Mouse (Mus musculus): Measurements from ENCODE around the gene Rilpl1. TPM values are rescaled to one million over a fixed set of nuclear protein-coding genes. Genes with fewer than 3 reads are reported as not detected.
"Not testable (repeated sequence)": the region's sequence is repeated elsewhere in the genome, so short reads cannot be mapped to it uniquely, and the experiment has no call there.

Gene Rilpl1
- polyA plus RNA-seq, 1 experiment from 2014 or later, result 15.6 TPM

GRCm38 (mm10) chr5:124501541-124501940 lies 29.6 kb downstream of the Rilpl1 start:
- no peak for ATAC-seq (ENCODE audit: low FRiP score, low read depth)
- 94% methylated on average over 10 of the region's 10 CpGs for WGBS
- H3K36me3 ChIP-seq, result peaks cover 13% of the 10 kb centered on the region; the same call in 1 of the 2 replicates

GRCm38 (mm10) chr5:124500573-124500972 lies 30.6 kb downstream of the Rilpl1 start:
- H3K27ac ChIP-seq (replicated peaks), result no peak overlapping the region
- no peaks in the 10 kb centered on the region for H3K4me1 ChIP-seq (replicated peaks)
- H3K4me2 ChIP-seq, result no peak overlapping the region
- H3K27me3 ChIP-seq, result no peaks in the 10 kb centered on the region
- ATAC-seq (ENCODE audit: low FRiP score, low read depth), result no peak
- no peak overlapping the region for H3K9ac ChIP-seq
- no peaks in the 10 kb centered on the region for H3K9me3 ChIP-seq
- WGBS, result 86% methylated on average over 3 of the region's 3 CpGs
- H3K4me3 ChIP-seq, result no peak overlapping the region
- H3K36me3 ChIP-seq, result peaks cover 13% of the 10 kb centered on the region; the same call in 1 of the 2 replicates

More at GRCm38 (mm10) chr5:124501541-124501940, 29.6 kb downstream of the Rilpl1 start:
- no peak overlapping the region for H3K4me2 ChIP-seq
- no peaks in the 10 kb centered on the region for H3K27me3 ChIP-seq
- no peaks in the 10 kb centered on the region for H3K9me3 ChIP-seq
- no peaks in the 10 kb centered on the region for H3K4me1 ChIP-seq (replicated peaks)
- no peak overlapping the region for H3K4me3 ChIP-seq
- no peak overlapping the region for H3K27ac ChIP-seq (replicated peaks)
- no peak overlapping the region for H3K9ac ChIP-seq

DNA sequence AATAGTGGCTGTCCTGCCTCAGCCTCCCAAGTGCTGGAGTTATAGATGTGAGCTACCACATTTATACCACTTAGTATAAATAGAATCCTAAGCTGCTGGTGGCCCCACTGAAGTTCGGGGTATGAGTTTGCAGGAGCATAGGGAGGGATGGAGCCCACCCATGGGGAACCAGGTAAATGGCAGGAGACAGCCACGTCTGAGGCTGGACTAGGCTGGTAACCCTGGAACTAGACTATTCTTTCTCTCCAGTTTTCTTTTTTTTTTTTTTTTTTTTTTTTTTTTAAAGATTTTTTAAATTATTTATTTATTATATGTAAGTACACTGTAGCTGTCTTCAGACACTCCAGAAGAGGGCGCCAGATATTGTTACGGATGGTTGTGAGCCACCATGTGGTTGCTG lies 31.2 kb downstream of the Rilpl1 start:
- WGBS, result 76% methylated on average over 4 of the region's 4 CpGs
- H3K4me2 ChIP-seq, result not testable (repeated sequence)

GRCm38 (mm10) chr5:124499001-124499400 lies 32.2 kb downstream of the Rilpl1 start:
- WGBS, result 18% methylated on average over 5 of the region's 5 CpGs
- H3K27me3 ChIP-seq, result no peaks in the 10 kb centered on the region
- H3K4me2 ChIP-seq, result no peak overlapping the region
- no peak overlapping the region for H3K27ac ChIP-seq (replicated peaks)
- no peak overlapping the region for H3K9ac ChIP-seq
- H3K9me3 ChIP-seq, result no peaks in the 10 kb centered on the region
- ATAC-seq (ENCODE audit: low FRiP score, low read depth), result no peak
- H3K4me3 ChIP-seq, result no peak overlapping the region
- H3K36me3 ChIP-seq, result peaks cover 15% of the 10 kb centered on the region; the same call in 1 of the 2 replicates
- H3K4me1 ChIP-seq (replicated peaks), result no peaks in the 10 kb centered on the region

More for the DNA sequence above, 31.2 kb downstream of the Rilpl1 start:
- not testable (repeated sequence) for H3K9me3 ChIP-seq; H3K4me3 ChIP-seq; H3K27me3 ChIP-seq; H3K4me1 ChIP-seq (replicated peaks); ATAC-seq (ENCODE audit: low FRiP score, low read depth); H3K27ac ChIP-seq (replicated peaks); H3K9ac ChIP-seq
- H3K36me3 ChIP-seq, result peaks cover 15% of the 10 kb centered on the region; the same call in 1 of the 2 replicates

GRCm38 (mm10) chr5:124498221-124498876 lies 32.8 kb downstream of the Rilpl1 start:
- Histone ChIP-seq H3K27ac (replicated peaks) (no peak overlapping the region), H3K9ac (no peak overlapping the region), H3K27me3 (no peaks in the 10 kb centered on the region), H3K4me3 (no peak overlapping the region), H3K4me1 (replicated peaks) (no peaks in the 10 kb centered on the region), H3K9me3 (no peaks in the 10 kb centered on the region), H3K36me3 (peaks cover 20% of the 10 kb centered on the region), H3K4me2 (no peak overlapping the region)
- ATAC-seq (ENCODE audit: low FRiP score, low read depth), result no peak
- WGBS, result 83% methylated on average over 9 of the region's 9 CpGs

GRCm38 (mm10) chr5:124496614-124497514 lies 34.3 kb downstream of the Rilpl1 start:
- no peaks in the 10 kb centered on the region for H3K9me3 ChIP-seq
- H3K27ac ChIP-seq (replicated peaks), result no peak overlapping the region
- H3K9ac ChIP-seq, result no peak overlapping the region
- no peak for ATAC-seq (ENCODE audit: low FRiP score, low read depth)
- H3K4me1 ChIP-seq (replicated peaks), result no peaks in the 10 kb centered on the region
- peaks cover 27% of the 10 kb centered on the region for H3K36me3 ChIP-seq
- 78% methylated on average over 15 of the region's 15 CpGs for WGBS
- no peak overlapping the region for H3K4me3 ChIP-seq
- H3K4me2 ChIP-seq, result no peak overlapping the region
- no peaks in the 10 kb centered on the region for H3K27me3 ChIP-seq

- H3K4me3 ChIP-seq, result no peak overlapping the region
- H3K27ac ChIP-seq (replicated peaks), result no peak overlapping the region
- H3K9ac ChIP-seq, result no peak overlapping the region
- 46% methylated on average over 7 of the region's 7 CpGs for WGBS
- no peaks in the 10 kb centered on the region for H3K9me3 ChIP-seq
- H3K36me3 ChIP-seq, result peaks cover 32% of the 10 kb centered on the region
- H3K27me3 ChIP-seq, result no peaks in the 10 kb centered on the region
- no peak for ATAC-seq (ENCODE audit: low FRiP score, low read depth)
- no peak overlapping the region for H3K4me2 ChIP-seq
- no peaks in the 10 kb centered on the region for H3K4me1 ChIP-seq (replicated peaks)
These were observed 35.6 kb downstream of the Rilpl1 start for GRCm38 (mm10) chr5:124495547-124495946.

DNA sequence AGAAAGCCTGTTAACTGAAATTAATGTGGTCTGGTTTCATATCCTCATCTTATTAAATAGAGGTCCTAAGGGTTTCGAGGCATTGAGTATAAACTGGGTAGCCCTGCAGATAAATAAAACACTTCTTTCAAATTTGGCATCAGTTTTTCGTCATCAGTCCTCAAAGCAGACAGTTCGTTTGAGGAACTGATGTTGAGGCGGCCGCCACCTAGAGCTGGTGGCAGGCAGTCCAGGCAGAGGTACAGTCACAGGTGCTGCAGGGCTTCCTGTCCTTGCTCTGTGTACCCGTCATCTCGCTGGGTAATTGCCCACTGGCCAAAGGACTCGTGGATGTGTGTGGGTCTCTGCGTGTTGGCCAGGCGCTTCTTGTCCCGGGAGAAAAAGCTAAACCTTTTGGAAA lies 37.7 kb downstream of the Rilpl1 start:
- no peaks in the 10 kb centered on the region for H3K4me1 ChIP-seq (replicated peaks)
- no peak for ATAC-seq (ENCODE audit: low FRiP score, low read depth)
- H3K9ac ChIP-seq, result no peak overlapping the region
- H3K27ac ChIP-seq (replicated peaks), result no peak overlapping the region
- no peaks in the 10 kb centered on the region for H3K27me3 ChIP-seq
- WGBS, result 91% methylated on average over 11 of the region's 11 CpGs
- no peak overlapping the region for H3K4me2 ChIP-seq
- H3K36me3 ChIP-seq, result peaks cover 29% of the 10 kb centered on the region
- no peaks in the 10 kb centered on the region for H3K9me3 ChIP-seq
- no peak overlapping the region for H3K4me3 ChIP-seq

- 86% methylated on average over 4 of the region's 4 CpGs for WGBS
- Histone ChIP-seq H3K4me2 (no peak overlapping the region), H3K27me3 (no peaks in the 10 kb centered on the region), H3K9me3 (no peaks in the 10 kb centered on the region), H3K4me3 (no peak overlapping the region), H3K36me3 (peaks cover 27% of the 10 kb centered on the region), H3K27ac (replicated peaks) (no peak overlapping the region), H3K4me1 (replicated peaks) (no peaks in the 10 kb centered on the region), H3K9ac (no peak overlapping the region)
- no peak for ATAC-seq (ENCODE audit: low FRiP score, low read depth)
These were observed 38.6 kb downstream of the Rilpl1 start for GRCm38 (mm10) chr5:124492618-124493017.

DNA sequence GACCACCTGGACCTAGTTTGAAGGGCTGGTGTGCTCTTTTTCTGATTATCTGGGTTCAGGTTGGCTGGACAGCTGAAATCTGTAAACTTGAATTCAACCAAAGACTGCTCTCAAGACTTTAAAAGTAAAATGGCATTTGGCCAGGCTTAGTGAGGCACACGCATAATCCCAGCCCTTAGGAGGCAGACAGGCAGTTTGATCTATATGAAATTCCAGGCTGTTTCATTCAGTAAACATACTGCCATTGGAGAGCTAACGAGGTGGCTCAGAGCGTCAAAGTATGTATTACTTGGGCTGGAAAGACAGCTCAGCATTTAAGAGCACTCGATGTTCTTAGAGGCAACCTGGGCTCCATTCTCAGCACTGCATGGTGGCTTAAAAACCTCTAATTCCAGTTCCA lies 39.5 kb downstream of the Rilpl1 start:
- no peak overlapping the region for H3K4me3 ChIP-seq
- H3K27me3 ChIP-seq, result no peaks in the 10 kb centered on the region
- peaks cover 27% of the 10 kb centered on the region for H3K36me3 ChIP-seq
- no peaks in the 10 kb centered on the region for H3K9me3 ChIP-seq
- H3K9ac ChIP-seq, result no peak overlapping the region
- H3K4me2 ChIP-seq, result no peak overlapping the region
- no peak for ATAC-seq (ENCODE audit: low FRiP score, low read depth)
- WGBS, result 80% methylated on average over 4 of the region's 4 CpGs
- no peaks in the 10 kb centered on the region for H3K4me1 ChIP-seq (replicated peaks)
- H3K27ac ChIP-seq (replicated peaks), result no peak overlapping the region

GRCm38 (mm10) chr5:124488885-124489284 lies 42.3 kb downstream of the Rilpl1 start:
- no peak for ATAC-seq (ENCODE audit: low FRiP score, low read depth)
- peaks cover 11% of the 10 kb centered on the region for H3K4me1 ChIP-seq (replicated peaks)
- H3K27me3 ChIP-seq, result no peaks in the 10 kb centered on the region
- H3K4me2 ChIP-seq, result no peak overlapping the region
- H3K4me3 ChIP-seq, result no peak overlapping the region
- H3K9me3 ChIP-seq, result no peaks in the 10 kb centered on the region
- peaks cover 25% of the 10 kb centered on the region for H3K36me3 ChIP-seq
- H3K27ac ChIP-seq (replicated peaks), result no peak overlapping the region
- no peak overlapping the region for H3K9ac ChIP-seq
- 96% methylated on average over 3 of the region's 3 CpGs for WGBS

DNA sequence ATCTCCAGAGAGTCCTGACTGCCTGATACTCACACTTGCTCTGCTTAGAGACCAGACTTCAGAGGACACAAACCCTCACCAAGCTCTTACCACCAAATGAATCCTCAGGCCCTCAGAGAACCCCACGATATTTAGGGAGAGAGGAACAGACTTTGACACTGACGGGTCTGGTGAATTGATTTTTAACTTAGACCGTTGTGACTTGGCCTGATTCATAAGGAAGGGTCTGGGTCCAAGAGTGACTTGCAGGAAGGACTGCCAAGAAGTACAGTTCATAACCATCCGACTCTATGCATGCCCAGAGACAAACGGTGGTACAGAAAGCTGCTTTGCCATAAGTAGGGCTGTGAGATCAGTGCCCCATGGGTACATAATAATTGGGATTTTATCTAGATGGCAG lies 45.5 kb downstream of the Rilpl1 start:
- H3K27ac ChIP-seq (replicated peaks), result no peak overlapping the region
- 89% methylated on average over 5 of the region's 5 CpGs for WGBS
- H3K4me3 ChIP-seq, result no peak overlapping the region
- no peak overlapping the region for H3K9ac ChIP-seq
- no peaks in the 10 kb centered on the region for H3K27me3 ChIP-seq
- H3K4me2 ChIP-seq, result no peak overlapping the region
- ATAC-seq (ENCODE audit: low FRiP score, low read depth), result no peak
- H3K36me3 ChIP-seq, result no peaks in the 10 kb centered on the region; the same call in 1 of the 2 replicates
- H3K4me1 ChIP-seq (replicated peaks), result peaks cover 17% of the 10 kb centered on the region
- no peaks in the 10 kb centered on the region for H3K9me3 ChIP-seq
